Mouse (Mus musculus): ENCODE measurements around the gene Foxred1.

DNA sequence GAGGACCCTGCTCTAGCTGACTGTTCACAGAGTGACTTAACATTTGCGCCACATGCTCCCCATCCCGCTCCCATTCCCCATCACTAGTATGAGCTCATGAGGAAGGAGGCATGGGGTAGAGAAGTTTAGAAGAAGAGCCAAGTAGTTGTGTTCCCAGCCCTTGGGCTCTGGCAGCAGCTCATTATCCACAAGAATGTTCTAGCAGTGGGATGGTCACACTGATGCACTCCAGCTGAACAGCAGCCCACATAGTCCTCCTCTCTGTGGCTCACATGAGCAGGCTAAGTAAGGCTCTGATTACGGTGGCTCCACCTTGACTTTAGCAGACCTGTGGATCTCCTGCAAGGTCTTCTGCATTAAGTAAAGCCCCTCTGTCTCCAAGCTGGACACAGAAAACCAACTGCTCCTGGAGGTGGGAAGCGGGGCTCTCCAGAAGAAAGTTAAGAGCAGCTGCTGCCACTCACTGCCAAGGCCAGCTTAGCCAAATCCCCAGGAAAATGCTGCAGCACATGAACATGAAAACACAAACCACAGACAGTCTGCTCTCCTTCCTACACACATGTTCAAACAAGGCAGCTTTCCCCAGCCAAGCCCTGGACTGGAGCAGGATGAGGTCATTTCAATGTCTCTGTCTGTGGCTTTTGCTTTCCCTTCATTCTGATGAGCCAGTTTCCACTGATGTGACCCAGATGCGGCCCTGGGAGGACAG, 54.7 kb downstream of the Foxred1 start:
- TF ChIP-seq CTCF (IDR thresholded peaks at IDR 0.05; ENCODE audit: low read depth) = no peak
- no peak for TF ChIP-seq EP300 (IDR thresholded peaks at IDR 0.05; ENCODE audit: low read depth)

Data from liver, embryonic 14.5 days (tissue).